Mouse (Mus musculus): ENCODE measurements around the gene Kdm4b. TPM values are rescaled to one million over a fixed set of nuclear protein-coding genes. Genes with fewer than 3 reads are reported as not detected.

Gene Kdm4b
- total and polyA plus RNA-seq, 3 experiments = 9.1 to 27.5 TPM; not detected in 1

GRCm38 (mm10) chr17:56356921-56357885 is 31.3 kb downstream of the Kdm4b start:
- H3K4me3 ChIP-seq (ENCODE audit: control insufficient read depth in 1 of 2, insufficient read depth in 1 of 2, low read depth in 2 of 2, low read length in 2 of 2) = no peak overlapping the region
- no peak overlapping the region for H3K9ac ChIP-seq (ENCODE audit: control insufficient read depth, low read depth, low read length, poor library complexity, severe bottlenecking)
- H3K79me2 ChIP-seq (ENCODE audit: control insufficient read depth, insufficient read depth, low read length, poor library complexity) = no peaks in the 10 kb centered on the region
- H3K36me3 ChIP-seq (ENCODE audit: control insufficient read depth in 1 of 2, insufficient read depth in 2 of 2, low read length in 2 of 2) = no peaks in the 10 kb centered on the region
- no peak overlapping the region for H3K27ac ChIP-seq (ENCODE audit: control insufficient read depth, low read depth, low read length)
- no peaks in the 10 kb centered on the region for H3K9me3 ChIP-seq (replicated peaks; ENCODE audit: insufficient read depth, low read length)
- no peaks in the 10 kb centered on the region for H3K4me1 ChIP-seq (ENCODE audit: control insufficient read depth in 1 of 2, insufficient read depth in 2 of 2, low read length in 2 of 2)
- H3K27me3 ChIP-seq (ENCODE audit: control insufficient read depth in 1 of 2, insufficient read depth in 2 of 2, low read length in 2 of 2) = no peaks in the 10 kb centered on the region
- DNase-seq (ENCODE audit: low read depth, low spot score) = peak; percentile 82
- TF ChIP-seq NRF1 (IDR thresholded peaks at IDR 0.05; ENCODE audit: insufficient read depth, low read depth, low read length, poor library complexity, severe bottlenecking) (no peak), MYC (IDR thresholded peaks at IDR 0.05; ENCODE audit: low read depth, low read length) (0 out of 2 replicates have a peak, but pooled peaks have one; percentile 26), SIN3A (IDR thresholded peaks at IDR 0.05; ENCODE audit: low read length) (peak; percentile 65; the same call in 1 of the 2 replicates), CHD1 (IDR thresholded peaks at IDR 0.05; ENCODE audit: low read depth, low read length) (no peak), MAZ (IDR thresholded peaks at IDR 0.05; ENCODE audit: low read depth, low read length) (no peak), GABPA (IDR thresholded peaks at IDR 0.05; ENCODE audit: low read depth, low read length) (no peak), RCOR1 (IDR thresholded peaks at IDR 0.05; ENCODE audit: low read depth, low read length) (no peak), TBP (IDR thresholded peaks at IDR 0.05; ENCODE audit: low read depth, low read length) (peak; percentile 50; the same call in 1 of the 2 replicates), ZMIZ1 (IDR thresholded peaks at IDR 0.05; ENCODE audit: low read depth, low read length) (0 out of 2 replicates have a peak, but pooled peaks have one; percentile 29), POLR2A (IDR thresholded peaks at IDR 0.05; ENCODE audit: control insufficient read depth in 1 of 2, insufficient read depth in 1 of 2, low read depth in 1 of 2, low read length in 2 of 2, poor library complexity in 1 of 2) (no peak), MYB (IDR thresholded peaks at IDR 0.05; ENCODE audit: low read depth, low read length) (no peak), BHLHE40 (IDR thresholded peaks at IDR 0.05; ENCODE audit: borderline replicate concordance, low read depth, low read length) (no peak; the same call in 1 of the 2 replicates), TAL1 (IDR thresholded peaks at IDR 0.05; ENCODE audit: low read length) (no peak), CTCF (IDR thresholded peaks at IDR 0.05 in 2 of 3, conservative IDR thresholded peaks at IDR 0.05 in 1 of 3; ENCODE audit: control insufficient read depth in 1 of 3, insufficient read depth in 1 of 3, low read depth in 2 of 3, low read length in 3 of 3, poor library complexity in 1 of 3, severe bottlenecking in 1 of 3) (peak; percentile 89 to 97 (median 97)), ELF1 (IDR thresholded peaks at IDR 0.05; ENCODE audit: low read depth, low read length) (no peak), MAX (IDR thresholded peaks at IDR 0.05; ENCODE audit: low read length) (no peak), POLR2AphosphoS2 (IDR thresholded peaks at IDR 0.05; ENCODE audit: low read length) (no peak), KAT2A (conservative IDR thresholded peaks at IDR 0.05; ENCODE audit: low read depth, low read length) (no peak), USF2 (IDR thresholded peaks at IDR 0.05; ENCODE audit: borderline replicate concordance in 1 of 2, insufficient read depth in 1 of 2, low read depth in 1 of 2, low read length in 2 of 2) (no peak), RAD21 (IDR thresholded peaks at IDR 0.05; ENCODE audit: low read depth, low read length) (peak; percentile 97), SMC3 (IDR thresholded peaks at IDR 0.05; ENCODE audit: low read depth, low read length) (peak; percentile 94), ETS1 (IDR thresholded peaks at IDR 0.05; ENCODE audit: low read depth, low read length) (no peak), POLR2AphosphoS5 (IDR thresholded peaks at IDR 0.05; ENCODE audit: borderline replicate concordance, low read depth, low read length) (no peak), HCFC1 (IDR thresholded peaks at IDR 0.05; ENCODE audit: low read depth, low read length) (no peak; the same call in 1 of the 2 replicates), UBTF (IDR thresholded peaks at IDR 0.05; ENCODE audit: borderline replicate concordance, insufficient read depth, low read depth, low read length) (no peak), ZKSCAN1 (IDR thresholded peaks at IDR 0.05; ENCODE audit: low read depth, low read length) (no peak), ZNF384 (IDR thresholded peaks at IDR 0.05; ENCODE audit: low read depth, low read length) (no peak), TCF12 (IDR thresholded peaks at IDR 0.05; ENCODE audit: low read depth, low read length) (no peak), MEF2A (IDR thresholded peaks at IDR 0.05; ENCODE audit: extremely low read depth, insufficient replicate concordance, low read depth, low read length, poor library complexity, severe bottlenecking) (no peak), ZC3H11A (IDR thresholded peaks at IDR 0.05; ENCODE audit: low read depth, low read length) (peak; percentile 90), E2F4 (IDR thresholded peaks at IDR 0.05; ENCODE audit: borderline replicate concordance, low read depth, low read length) (no peak), MXI1 (IDR thresholded peaks at IDR 0.05; ENCODE audit: low read depth, low read length) (peak; percentile 33; the same call in 1 of the 2 replicates), MAFK (IDR thresholded peaks at IDR 0.05; ENCODE audit: borderline replicate concordance, low read depth, low read length) (no peak), EP300 (IDR thresholded peaks at IDR 0.05; ENCODE audit: low read depth in 1 of 2, low read length in 2 of 2) (no peak)

Data from MEL (cell line).